Mouse (Mus musculus) embryonic fibroblast, embryonic 13.5 days (primary cell): ENCODE measurements at regions not wholly inside any gene's neighbourhood (a gene's known extent, or its start where the extent isn't known, plus 50 kb on each side); places are given as distances from the start of the nearest gene placed in this dataset.

ENCODE experiments used
- CTCF ChIP-seq: IDR thresholded peaks from 2 replicates; pipeline ENCODE4 v1.5.1; 2011; ENCODE audit warnings: mild to moderate bottlenecking, control low read depth, low read length, moderate library complexity, borderline replicate concordance; ENCODE audit not compliant: insufficient read depth
- POLR2A ChIP-seq: IDR thresholded peaks from 2 replicates; pipeline ENCODE4 v1.6.1; 2011; ENCODE audit warnings: low read depth, mild to moderate bottlenecking, control low read depth, low read length, moderate library complexity

DNA sequence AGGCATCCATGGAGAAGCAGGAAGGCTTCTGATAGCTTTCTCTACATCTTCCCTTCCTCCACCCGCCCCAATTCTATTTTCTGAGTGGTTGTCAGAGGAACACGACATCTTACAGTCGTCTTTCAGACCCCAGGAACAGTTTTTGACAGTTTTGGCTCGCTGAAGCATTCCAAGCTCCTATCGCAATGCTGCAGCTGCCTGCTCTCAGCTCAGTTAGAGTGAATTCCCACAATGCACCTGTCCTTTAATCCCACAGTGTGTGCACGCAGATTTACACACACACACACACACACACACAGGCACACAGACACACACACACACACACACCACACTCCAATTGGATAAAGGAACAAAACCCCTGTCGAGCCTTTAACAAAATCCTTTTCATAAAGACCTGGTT is 290.4 kb downstream of the Sv2b start:
- TF ChIP-seq CTCF (no peak), POLR2A (no peak)
